Mouse (Mus musculus): ENCODE measurements around the gene Dnajb1. TPM values are rescaled to one million over a fixed set of nuclear protein-coding genes. Genes with fewer than 3 reads are reported as not detected.

The Dnajb1 gene
- polyA plus RNA-seq, 1 experiment: 23.9 TPM

- TF ChIP-seq POLR2A (IDR thresholded peaks at IDR 0.05; ENCODE audit: borderline replicate concordance, control insufficient read depth, low read depth, low read length) (no peak), CTCF (IDR thresholded peaks at IDR 0.05; ENCODE audit: control insufficient read depth, insufficient read depth, low read length) (no peak)
- H3K27ac ChIP-seq (ENCODE audit: control insufficient read depth, insufficient read depth, low read depth, low read length, poor library complexity): no peak overlapping the region
- peaks cover 5% of the 10 kb centered on the region; the same call in 1 of the 2 replicates for H3K4me1 ChIP-seq (ENCODE audit: control insufficient read depth, insufficient read depth, low read length)
- no peak overlapping the region for H3K4me3 ChIP-seq (replicated peaks; ENCODE audit: control insufficient read depth, low read depth, low read length)
- 85% methylated on average over 15 of the region's 15 CpGs for WGBS
Observed at GRCm38 (mm10) chr8:83574631-83575315, 33.2 kb upstream of the Dnajb1 start.

- H3K4me3 ChIP-seq (replicated peaks; ENCODE audit: control insufficient read depth, low read depth, low read length): no peak overlapping the region
- no peak for TF ChIP-seq CTCF (IDR thresholded peaks at IDR 0.05; ENCODE audit: control insufficient read depth, insufficient read depth, low read length)
- no peak for TF ChIP-seq POLR2A (IDR thresholded peaks at IDR 0.05; ENCODE audit: borderline replicate concordance, control insufficient read depth, low read depth, low read length)
- H3K4me1 ChIP-seq (ENCODE audit: control insufficient read depth, insufficient read depth, low read length): peaks cover 3% of the 10 kb centered on the region; the same call in 1 of the 2 replicates
- no peak overlapping the region for H3K27ac ChIP-seq (ENCODE audit: control insufficient read depth, insufficient read depth, low read depth, low read length, poor library complexity)
- 86% methylated on average over 17 of the region's 17 CpGs for WGBS
Observed at GRCm38 (mm10) chr8:83575561-83576515, 32.2 kb upstream of the Dnajb1 start.

- TF ChIP-seq POLR2A (IDR thresholded peaks at IDR 0.05; ENCODE audit: borderline replicate concordance, control insufficient read depth, low read depth, low read length): no peak
- no peak for TF ChIP-seq CTCF (IDR thresholded peaks at IDR 0.05; ENCODE audit: control insufficient read depth, insufficient read depth, low read length)
- no peak overlapping the region for H3K4me3 ChIP-seq (replicated peaks; ENCODE audit: control insufficient read depth, low read depth, low read length)
- no peak overlapping the region for H3K27ac ChIP-seq (ENCODE audit: control insufficient read depth, insufficient read depth, low read depth, low read length, poor library complexity)
- 75% methylated on average over 3 of the region's 4 CpGs for WGBS
- H3K4me1 ChIP-seq (ENCODE audit: control insufficient read depth, insufficient read depth, low read length): peaks cover 3% of the 10 kb centered on the region; the same call in 1 of the 2 replicates
Observed at GRCm38 (mm10) chr8:83576516-83576895, 31.5 kb upstream of the Dnajb1 start.

- WGBS: 92% methylated on average over 4 of the region's 4 CpGs
- TF ChIP-seq CTCF (IDR thresholded peaks at IDR 0.05; ENCODE audit: control insufficient read depth, insufficient read depth, low read length): no peak
- no peak for TF ChIP-seq POLR2A (IDR thresholded peaks at IDR 0.05; ENCODE audit: borderline replicate concordance, control insufficient read depth, low read depth, low read length)
- H3K4me3 ChIP-seq (replicated peaks; ENCODE audit: control insufficient read depth, low read depth, low read length): no peak overlapping the region
- H3K27ac ChIP-seq (ENCODE audit: control insufficient read depth, insufficient read depth, low read depth, low read length, poor library complexity): peak overlapping the region; percentile 80
- peaks cover 3% of the 10 kb centered on the region; the same call in 1 of the 2 replicates for H3K4me1 ChIP-seq (ENCODE audit: control insufficient read depth, insufficient read depth, low read length)
Observed at GRCm38 (mm10) chr8:83576921-83577320, 31.1 kb upstream of the Dnajb1 start.

- TF ChIP-seq POLR2A (IDR thresholded peaks at IDR 0.05; ENCODE audit: borderline replicate concordance, control insufficient read depth, low read depth, low read length): no peak
- Histone ChIP-seq H3K27ac (ENCODE audit: control insufficient read depth, insufficient read depth, low read depth, low read length, poor library complexity) (peak overlapping the region; percentile 82), H3K4me1 (ENCODE audit: control insufficient read depth, insufficient read depth, low read length) (peaks cover 3% of the 10 kb centered on the region; the same call in 1 of the 2 replicates), H3K4me3 (replicated peaks; ENCODE audit: control insufficient read depth, low read depth, low read length) (no peak overlapping the region)
- WGBS: 63% methylated on average over 9 of the region's 9 CpGs
Observed at GRCm38 (mm10) chr8:83577384-83577791, 30.6 kb upstream of the Dnajb1 start.

GRCm38 (mm10) chr8:83578131-83579055 is 29.6 kb upstream of the Dnajb1 start:
- 87% methylated on average over 17 of the region's 17 CpGs for whole genome bisulfite sequencing
- Histone ChIP-seq H3K27ac (ENCODE audit: control insufficient read depth, insufficient read depth, low read depth, low read length, poor library complexity) (peak overlapping the region; percentile 27; the same call in 1 of the 2 replicates), H3K4me3 (replicated peaks; ENCODE audit: control insufficient read depth, low read depth, low read length) (no peak overlapping the region), H3K4me1 (ENCODE audit: control insufficient read depth, insufficient read depth, low read length) (peaks cover 2% of the 10 kb centered on the region; the same call in 1 of the 2 replicates)
- no peak for TF ChIP-seq POLR2A (IDR thresholded peaks at IDR 0.05; ENCODE audit: borderline replicate concordance, control insufficient read depth, low read depth, low read length)
- no peak for TF ChIP-seq CTCF (IDR thresholded peaks at IDR 0.05; ENCODE audit: control insufficient read depth, insufficient read depth, low read length)

GRCm38 (mm10) chr8:83579676-83580075 is 28.3 kb upstream of the Dnajb1 start:
- WGBS: 94% methylated on average over 8 of the region's 8 CpGs
- TF ChIP-seq POLR2A (IDR thresholded peaks at IDR 0.05; ENCODE audit: borderline replicate concordance, control insufficient read depth, low read depth, low read length) (no peak), CTCF (IDR thresholded peaks at IDR 0.05; ENCODE audit: control insufficient read depth, insufficient read depth, low read length) (no peak)
- no peak overlapping the region for H3K4me3 ChIP-seq (replicated peaks; ENCODE audit: control insufficient read depth, low read depth, low read length)
- no peak overlapping the region for H3K27ac ChIP-seq (ENCODE audit: control insufficient read depth, insufficient read depth, low read depth, low read length, poor library complexity)
- no peaks in the 10 kb centered on the region; the same call in 1 of the 2 replicates for H3K4me1 ChIP-seq (ENCODE audit: control insufficient read depth, insufficient read depth, low read length)

Measured in bone marrow, adult 2 months (tissue).